Mouse (Mus musculus): Measurements from ENCODE around the gene Chrna10.

The Chrna10 gene

GRCm38 (mm10) chr7:102082816-102083215 lies 33.8 kb downstream of the Chrna10 start, which contains the start of gene Trpc2:
Gene Trpc2 (plus strand): TSS chr7:102083116.
- ATAC-seq (ENCODE audit: insufficient number of reproducible peaks, low FRiP score, low TSS enrichment) = no peak

DNA sequence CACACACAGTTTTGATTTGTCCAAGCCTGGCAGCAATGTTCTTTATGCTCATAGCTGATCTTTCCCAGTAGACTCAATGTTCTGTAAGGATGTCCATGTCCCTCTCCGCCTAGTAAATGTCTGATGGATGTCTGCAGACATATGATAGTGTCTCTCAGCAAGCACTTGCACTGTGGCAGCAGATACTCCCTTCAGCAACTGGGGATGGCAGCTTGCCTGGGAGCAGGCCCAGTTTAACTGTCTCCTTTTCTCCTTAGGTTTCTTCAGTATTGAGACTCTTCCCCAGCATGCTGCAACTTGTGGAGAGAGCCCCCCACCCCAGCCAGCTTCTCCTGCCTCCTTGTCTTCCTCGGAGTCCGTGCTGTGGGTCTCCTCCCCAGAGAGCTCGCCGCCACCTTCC lies 34.8 kb downstream of the Chrna10 start:
- ATAC-seq (ENCODE audit: insufficient number of reproducible peaks, low FRiP score, low TSS enrichment) = no peak

DNA sequence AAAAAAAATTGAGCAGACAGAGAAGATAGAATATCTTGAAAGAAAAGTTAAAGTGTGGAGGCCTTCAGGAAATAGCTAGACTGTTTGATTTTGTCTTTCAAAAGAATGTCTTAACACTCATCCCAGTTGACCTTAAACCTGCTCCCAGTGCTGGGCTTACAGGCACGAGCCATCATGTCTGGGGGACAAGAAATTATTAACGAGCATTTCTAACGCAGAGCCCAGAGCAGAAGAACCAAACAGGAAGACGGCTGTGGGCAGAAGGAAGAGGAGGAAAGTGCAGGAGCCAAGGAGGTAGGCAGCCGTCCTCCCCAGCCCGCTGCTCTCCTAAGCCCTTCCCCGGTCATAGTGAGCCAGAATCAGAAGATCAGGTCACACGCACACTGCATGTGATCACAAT lies 36.3 kb downstream of the Chrna10 start:
- no peak for ATAC-seq (ENCODE audit: insufficient number of reproducible peaks, low FRiP score, low TSS enrichment)

DNA sequence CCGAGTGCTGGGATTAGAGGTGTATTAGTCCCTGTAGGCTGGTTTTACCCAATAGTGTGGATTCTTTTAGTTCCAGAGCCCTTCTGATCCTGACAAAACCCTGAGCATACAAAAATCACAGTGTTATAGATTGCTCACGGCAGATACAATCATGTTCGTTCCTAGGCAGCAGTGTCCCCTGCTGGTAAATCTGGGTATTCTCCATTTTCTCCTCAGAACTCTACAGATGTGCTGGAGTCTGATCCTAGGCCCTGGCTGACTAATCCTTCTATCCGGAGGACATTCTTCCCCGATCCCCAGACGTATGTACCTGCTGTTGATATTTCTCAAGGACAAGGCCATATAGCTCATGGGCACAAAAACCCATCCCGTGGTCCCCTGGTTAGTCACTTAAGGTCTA lies 38.1 kb downstream of the Chrna10 start:
- ATAC-seq (ENCODE audit: insufficient number of reproducible peaks, low FRiP score, low TSS enrichment) = no peak

DNA sequence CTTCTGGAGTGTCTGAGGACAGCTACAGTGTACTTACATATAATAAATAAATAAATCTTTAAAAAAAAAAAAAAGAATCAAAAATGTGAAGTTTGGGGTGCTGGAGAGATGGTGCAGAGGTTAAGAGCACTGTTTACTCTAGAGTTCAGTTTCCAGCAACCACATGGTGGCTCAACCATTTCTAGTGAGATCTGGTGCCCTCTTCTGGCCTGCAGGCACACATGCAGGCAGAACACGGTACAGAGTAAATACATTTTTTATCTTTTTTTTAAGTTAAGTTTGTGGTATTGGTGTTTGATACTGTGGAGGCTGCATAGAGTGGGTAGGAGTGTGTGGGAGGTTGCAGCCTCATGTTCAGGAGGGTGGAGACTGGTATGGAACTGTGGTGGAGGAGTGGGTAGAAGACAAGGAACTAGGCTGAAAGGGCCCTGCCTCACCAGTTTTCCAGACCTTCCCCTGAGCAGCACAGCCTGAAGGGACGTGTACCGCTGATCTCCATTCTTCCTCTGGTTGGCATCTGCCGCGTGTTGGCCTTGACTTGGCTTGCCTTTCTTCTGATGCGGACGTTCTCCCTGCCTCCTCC lies 39.8 kb downstream of the Chrna10 start:
- ATAC-seq (ENCODE audit: insufficient number of reproducible peaks, low FRiP score, low TSS enrichment) = no peak

- no peak for ATAC-seq (ENCODE audit: insufficient number of reproducible peaks, low FRiP score, low TSS enrichment)
These were observed 50.3 kb downstream of the Chrna10 start for GRCm38 (mm10) chr7:102066363-102066762.

DNA sequence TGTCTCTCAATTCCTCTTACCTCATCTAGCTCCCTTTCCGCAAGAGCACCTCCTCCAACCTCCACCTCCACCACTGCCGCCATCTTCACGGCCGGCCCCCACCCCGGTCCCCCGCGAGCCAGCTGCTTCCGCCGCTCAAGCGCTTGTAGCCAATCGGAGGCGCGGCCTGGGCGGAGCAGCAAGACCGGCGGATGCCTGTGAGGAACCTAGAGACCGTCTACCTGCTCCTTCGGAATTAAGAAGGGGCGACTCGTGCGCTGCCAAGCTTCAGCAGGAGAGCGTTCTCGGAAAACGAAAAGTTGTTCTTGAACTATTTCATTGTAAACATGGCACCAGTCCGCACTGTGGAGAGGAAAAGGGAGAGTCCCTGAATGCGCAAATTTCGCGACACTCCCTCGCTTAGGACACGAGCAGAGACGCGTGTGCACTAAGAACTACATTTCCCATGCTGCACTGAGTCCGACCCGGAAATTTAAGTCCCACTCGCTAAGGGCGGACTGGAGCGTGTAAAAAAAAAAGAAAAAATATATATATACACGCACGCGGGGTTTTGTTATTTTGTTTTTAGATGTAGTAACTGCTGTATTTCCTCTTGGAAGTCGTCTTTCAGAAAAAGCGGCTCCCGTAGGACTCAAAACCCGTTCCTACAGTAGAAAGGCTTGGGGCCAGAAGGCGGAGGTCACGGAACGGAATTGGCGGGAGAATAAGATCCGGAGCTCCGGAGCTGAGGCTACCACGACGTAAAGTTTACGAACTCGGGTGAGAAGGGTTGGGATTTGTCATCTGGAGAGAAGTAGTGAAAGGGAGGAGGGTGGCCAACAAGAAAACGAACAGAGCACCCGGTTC lies 51.4 kb downstream of the Chrna10 start, which contains the start of the genes Rnf121, Xndc1 and Xntrpc:
Gene Rnf121, minus strand, starts transcription at position 424 of the 846 bp plus-strand sequence.
Gene Xndc1, plus strand, starts transcription at position 466 of the 846 bp plus-strand sequence.
Gene Xntrpc, plus strand, starts transcription at position 668 of the 846 bp plus-strand sequence.
- peak; percentile 95 for ATAC-seq (ENCODE audit: insufficient number of reproducible peaks, low FRiP score, low TSS enrichment)

- no peak; the same call in 1 of the 2 replicates for ATAC-seq (ENCODE audit: insufficient number of reproducible peaks, low FRiP score, low TSS enrichment)
These were observed 52.0 kb downstream of the Chrna10 start for GRCm38 (mm10) chr7:102064655-102065045.

GRCm38 (mm10) chr7:102063891-102064290 lies 52.7 kb downstream of the Chrna10 start:
- no peak for ATAC-seq (ENCODE audit: insufficient number of reproducible peaks, low FRiP score, low TSS enrichment)

DNA sequence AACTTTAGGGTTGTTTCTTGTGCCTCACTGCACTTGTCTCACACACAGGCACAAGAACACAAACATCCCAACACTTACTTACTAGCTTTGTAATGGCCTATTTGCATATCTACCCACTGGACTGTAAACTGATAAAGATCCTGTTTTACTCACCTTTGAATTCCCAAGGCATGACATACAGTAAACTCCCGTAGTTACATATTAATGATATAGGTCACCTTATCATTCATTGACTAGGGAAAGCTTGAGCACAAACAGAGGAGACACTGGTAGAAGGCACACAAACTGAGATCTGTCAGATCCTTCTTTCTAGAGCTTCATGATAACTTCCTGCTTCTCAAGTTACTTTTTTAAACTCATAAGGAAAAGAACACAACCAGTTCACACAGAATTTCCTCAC lies 54.4 kb downstream of the Chrna10 start:
- ATAC-seq (ENCODE audit: insufficient number of reproducible peaks, low FRiP score, low TSS enrichment) = no peak

DNA sequence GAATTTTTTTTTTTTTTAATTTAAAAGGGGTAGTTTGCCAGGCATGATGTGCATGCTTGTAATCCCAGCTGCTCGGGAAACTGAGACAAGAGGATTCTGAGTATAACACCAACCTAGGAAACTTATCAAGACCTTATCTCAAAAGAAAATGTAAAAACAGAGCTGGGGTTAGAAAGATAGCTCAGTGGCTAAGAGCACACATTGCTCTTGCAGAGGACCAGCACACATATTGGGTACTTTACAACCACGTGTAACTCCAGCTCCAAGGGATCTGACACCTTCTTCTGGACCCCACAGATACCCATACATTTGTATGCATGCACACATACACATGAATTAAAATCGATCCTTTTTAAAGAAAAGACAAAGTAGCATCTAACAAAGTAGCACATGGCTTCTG lies 55.3 kb downstream of the Chrna10 start:
- ATAC-seq (ENCODE audit: insufficient number of reproducible peaks, low FRiP score, low TSS enrichment) = no peak
